Mouse (Mus musculus): ENCODE measurements around the gene Pnmal2. TPM values are rescaled to one million over a fixed set of nuclear protein-coding genes. Genes with fewer than 3 reads are reported as not detected.

Pnmal2 gene
- total RNA-seq (2023) = not detected

GRCm38 (mm10) chr7:16944061-16944807 is at the start of gene Pnmal2:
Gene Pnmal2 (plus strand): TSS chr7:16944682.

GRCm38 (mm10) chr7:16906281-16906680 is 38.2 kb upstream of the Pnmal2 start, which contains the start of gene Ptgir:
Gene Ptgir (plus strand): TSS chr7:16906490.

GRCm38 (mm10) chr7:16924037-16924834 is 20.2 kb upstream of the Pnmal2 start, which contains the start of gene Calm3:
Gene Calm3 (minus strand): TSS chr7:16924114.

GRCm38 (mm10) chr7:16959539-16960187 is 15.2 kb downstream of the Pnmal2 start, which contains the start of gene Pnmal1:
Gene Pnmal1 (plus strand): TSS chr7:16959679.

GRCm38 (mm10) chr7:16982859-16983568 is 38.5 kb downstream of the Pnmal2 start, which contains the start of gene Gm42372:
Gene Gm42372 (plus strand): TSS chr7:16983086.

GRCm38 (mm10) chr7:16992451-16992807 is 47.9 kb downstream of the Pnmal2 start, which contains the start of gene Ccdc8:
Gene Ccdc8 (plus strand): TSS chr7:16992708.

Other genes starting within 250 kb of the Pnmal2 start
- not detected for gene Ceacam9, start 222.8 kb upstream of the Pnmal2 start, total RNA-seq (2023)
- gene Ap2s1, start 206.3 kb upstream of the Pnmal2 start, total RNA-seq (2023) = 52.9 TPM
- 121 TPM for gene Slc1a5, start 163.3 kb upstream of the Pnmal2 start, total RNA-seq (2023)
- 94.1 TPM for gene Strn4, start 128.8 kb upstream of the Pnmal2 start, total RNA-seq (2023)
- 19.2 TPM for gene Fkrp, start 128.0 kb upstream of the Pnmal2 start, total RNA-seq (2023)
- 204 TPM for gene Prkd2, start 101.8 kb upstream of the Pnmal2 start, total RNA-seq (2023)
- not detected for gene Dact3, start 69.4 kb upstream of the Pnmal2 start, total RNA-seq (2023)
- not detected for gene Gng8, start 52.9 kb upstream of the Pnmal2 start, total RNA-seq (2023)
- 1.9 TPM for gene Ptgir, start 38.2 kb upstream of the Pnmal2 start, total RNA-seq (2023)
- gene Calm3, start 20.6 kb upstream of the Pnmal2 start, total RNA-seq (2023) = 98.0 TPM
- gene Pnmal1, start 15.0 kb downstream of the Pnmal2 start, total RNA-seq (2023) = not detected
- gene Gm42372, start 38.4 kb downstream of the Pnmal2 start, total RNA-seq (2023) = 3.0 TPM
- 0.15 TPM for gene Ccdc8, start 48.0 kb downstream of the Pnmal2 start, total RNA-seq (2023)
- gene Ppp5c, start 83.2 kb downstream of the Pnmal2 start, total RNA-seq (2023) = 91.5 TPM
- gene Hif3a, start 117.7 kb downstream of the Pnmal2 start, total RNA-seq (2023) = 4.0 TPM
- gene Psg16, start 129.4 kb downstream of the Pnmal2 start, total RNA-seq (2023) = 0.21 TPM
- not detected for gene Ceacam3, start 205.6 kb downstream of the Pnmal2 start, total RNA-seq (2023)